Mouse (Mus musculus): Measurements from ENCODE around the gene Cdk6. TPM values are rescaled to one million over a fixed set of nuclear protein-coding genes. Genes with fewer than 3 reads are reported as not detected.
"Not testable (repeated sequence)": the region's sequence is repeated elsewhere in the genome, so short reads cannot be mapped to it uniquely, and the experiment has no call there.

The Cdk6 gene
- total and polyA plus RNA-seq, 3 experiments: 4.0 to 10.6 (median 8.1) TPM

- Histone ChIP-seq H3K27ac (no peak overlapping the region), H3K27me3 (ENCODE audit: control insufficient read depth, insufficient read depth, low read length) (no peaks in the 10 kb centered on the region), H3K79me2 (replicated peaks; ENCODE audit: control insufficient read depth, insufficient read depth, low read length) (no peaks in the 10 kb centered on the region), H3K36me3 (ENCODE audit: control insufficient read depth, insufficient read depth, low read length) (no peaks in the 10 kb centered on the region), H3K4me3 (no peak overlapping the region), H3K9ac (ENCODE audit: low read depth, low read length) (no peak overlapping the region), H3K4me1 (ENCODE audit: control insufficient read depth, insufficient read depth, low read length) (no peaks in the 10 kb centered on the region)
- intact Hi-C loops (cut with DNase I): no loop called here
- WGBS: 67% methylated on average over 1 of the region's 1 CpGs
- no peak for DNase-seq
- TF ChIP-seq EP300 (IDR thresholded peaks at IDR 0.05; ENCODE audit: insufficient read depth, low read depth, low read length): no peak
Observed at GRCm38 (mm10) chr5:3306146-3306545, 35.1 kb upstream of the Cdk6 start.

GRCm38 (mm10) chr5:3309122-3309521, 32.2 kb upstream of the Cdk6 start:
- DNase-seq: no peak
- no peak overlapping the region for H3K4me3 ChIP-seq
- no peaks in the 10 kb centered on the region for H3K79me2 ChIP-seq (replicated peaks; ENCODE audit: control insufficient read depth, insufficient read depth, low read length)
- no peaks in the 10 kb centered on the region for H3K4me1 ChIP-seq (ENCODE audit: control insufficient read depth, insufficient read depth, low read length)
- intact Hi-C loops (cut with DNase I): no loop called here
- no peak overlapping the region for H3K9ac ChIP-seq (ENCODE audit: low read depth, low read length)
- no peak for TF ChIP-seq POLR2A (IDR thresholded peaks at IDR 0.05; ENCODE audit: insufficient read depth, low read depth, low read length)
- no peak for TF ChIP-seq CTCF (IDR thresholded peaks at IDR 0.05)
- no peak for TF ChIP-seq EP300 (IDR thresholded peaks at IDR 0.05; ENCODE audit: insufficient read depth, low read depth, low read length)
- no peak overlapping the region for H3K27ac ChIP-seq
- no peaks in the 10 kb centered on the region for H3K27me3 ChIP-seq (ENCODE audit: control insufficient read depth, insufficient read depth, low read length)
- H3K36me3 ChIP-seq (ENCODE audit: control insufficient read depth, insufficient read depth, low read length): no peaks in the 10 kb centered on the region

- Histone ChIP-seq H3K27me3 (ENCODE audit: control insufficient read depth, insufficient read depth, low read length) (no peaks in the 10 kb centered on the region), H3K27ac (no peak overlapping the region), H3K36me3 (ENCODE audit: control insufficient read depth, insufficient read depth, low read length) (no peaks in the 10 kb centered on the region), H3K79me2 (replicated peaks; ENCODE audit: control insufficient read depth, insufficient read depth, low read length) (no peaks in the 10 kb centered on the region), H3K9ac (ENCODE audit: low read depth, low read length) (no peak overlapping the region), H3K4me1 (ENCODE audit: control insufficient read depth, insufficient read depth, low read length) (no peaks in the 10 kb centered on the region), H3K4me3 (no peak overlapping the region)
- WGBS: 88% methylated on average over 1 of the region's 1 CpGs
- TF ChIP-seq EP300 (IDR thresholded peaks at IDR 0.05; ENCODE audit: insufficient read depth, low read depth, low read length) (no peak), POLR2A (IDR thresholded peaks at IDR 0.05; ENCODE audit: insufficient read depth, low read depth, low read length) (no peak), CTCF (IDR thresholded peaks at IDR 0.05) (no peak)
- DNase-seq: no peak
- intact Hi-C loops (cut with DNase I): no loop called here
Observed at GRCm38 (mm10) chr5:3309587-3309986, 31.7 kb upstream of the Cdk6 start.

GRCm38 (mm10) chr5:3311156-3311555, 30.1 kb upstream of the Cdk6 start:
- 86% methylated on average over 7 of the region's 7 CpGs for WGBS

GRCm38 (mm10) chr5:3317724-3318123, 23.6 kb upstream of the Cdk6 start:
- H3K79me2 ChIP-seq (replicated peaks; ENCODE audit: control insufficient read depth, insufficient read depth, low read length); H3K27me3 ChIP-seq (ENCODE audit: control insufficient read depth, insufficient read depth, low read length); H3K36me3 ChIP-seq (ENCODE audit: control insufficient read depth, insufficient read depth, low read length); H3K27ac ChIP-seq; intact Hi-C loops (cut with DNase I); DNase-seq; H3K4me1 ChIP-seq (ENCODE audit: control insufficient read depth, insufficient read depth, low read length); H3K4me3 ChIP-seq; H3K9ac ChIP-seq (ENCODE audit: low read depth, low read length): not testable (repeated sequence)
- WGBS: 63% methylated on average over 5 of the region's 5 CpGs

More at GRCm38 (mm10) chr5:3311156-3311555, 30.1 kb upstream of the Cdk6 start:
- intact Hi-C loops (cut with DNase I); H3K27me3 ChIP-seq (ENCODE audit: control insufficient read depth, insufficient read depth, low read length); H3K9ac ChIP-seq (ENCODE audit: low read depth, low read length); H3K4me1 ChIP-seq (ENCODE audit: control insufficient read depth, insufficient read depth, low read length); H3K4me3 ChIP-seq; H3K79me2 ChIP-seq (replicated peaks; ENCODE audit: control insufficient read depth, insufficient read depth, low read length); H3K36me3 ChIP-seq (ENCODE audit: control insufficient read depth, insufficient read depth, low read length); H3K27ac ChIP-seq; DNase-seq: not testable (repeated sequence)

- WGBS: 46% methylated on average over 1 of the region's 1 CpGs
- H3K79me2 ChIP-seq (replicated peaks; ENCODE audit: control insufficient read depth, insufficient read depth, low read length): no peaks in the 10 kb centered on the region
- no peak overlapping the region for H3K4me3 ChIP-seq
Observed at GRCm38 (mm10) chr5:3320225-3320624, 21.1 kb upstream of the Cdk6 start.

GRCm38 (mm10) chr5:3322052-3322451, 19.2 kb upstream of the Cdk6 start:
- Histone ChIP-seq H3K27ac (no peak overlapping the region), H3K4me3 (no peak overlapping the region), H3K27me3 (ENCODE audit: control insufficient read depth, insufficient read depth, low read length) (no peaks in the 10 kb centered on the region), H3K79me2 (replicated peaks; ENCODE audit: control insufficient read depth, insufficient read depth, low read length) (no peaks in the 10 kb centered on the region), H3K36me3 (ENCODE audit: control insufficient read depth, insufficient read depth, low read length) (no peaks in the 10 kb centered on the region), H3K4me1 (ENCODE audit: control insufficient read depth, insufficient read depth, low read length) (no peaks in the 10 kb centered on the region), H3K9ac (ENCODE audit: low read depth, low read length) (no peak overlapping the region)
- intact Hi-C loops (cut with DNase I): no loop called here
- TF ChIP-seq EP300 (IDR thresholded peaks at IDR 0.05; ENCODE audit: insufficient read depth, low read depth, low read length): no peak
- TF ChIP-seq CTCF (IDR thresholded peaks at IDR 0.05): no peak
- no peak for TF ChIP-seq POLR2A (IDR thresholded peaks at IDR 0.05; ENCODE audit: insufficient read depth, low read depth, low read length)
- DNase-seq: no peak
- 90% methylated on average over 6 of the region's 6 CpGs for WGBS

More at GRCm38 (mm10) chr5:3320225-3320624, 21.1 kb upstream of the Cdk6 start:
- Histone ChIP-seq H3K9ac (ENCODE audit: low read depth, low read length) (no peak overlapping the region), H3K27ac (no peak overlapping the region), H3K27me3 (ENCODE audit: control insufficient read depth, insufficient read depth, low read length) (no peaks in the 10 kb centered on the region), H3K4me1 (ENCODE audit: control insufficient read depth, insufficient read depth, low read length) (no peaks in the 10 kb centered on the region), H3K36me3 (ENCODE audit: control insufficient read depth, insufficient read depth, low read length) (no peaks in the 10 kb centered on the region)
- no peak for DNase-seq
- intact Hi-C loops (cut with DNase I): no loop called here
- TF ChIP-seq EP300 (IDR thresholded peaks at IDR 0.05; ENCODE audit: insufficient read depth, low read depth, low read length) (no peak), CTCF (IDR thresholded peaks at IDR 0.05) (no peak)

Measured in heart, adult 2 months (tissue).